Mouse (Mus musculus) limb, embryonic 10.5 days (tissue): ENCODE data around the gene Tns1. TPM values are rescaled to one million over a fixed set of nuclear protein-coding genes. Genes with fewer than 3 reads are reported as not detected.

Experiments
- DNase-seq: peaks from one replicate; pipeline ENCODE4 v3.0.0-alpha.2; 2017; ENCODE audit warnings: low spot score
- H3K27ac ChIP-seq: fragments of 300-500 bp; sonication (generic); 2 replicates; pipeline ENCODE4 v1.5.1; 2016; ENCODE audit warnings: mild to moderate bottlenecking
- H3K27me3 ChIP-seq: fragments of 300-500 bp; sonication (generic); 2 replicates; pipeline ENCODE4 v1.6.1; 2016; ENCODE audit warnings: low read depth, mild to moderate bottlenecking; ENCODE audit not compliant: poor library complexity, severe bottlenecking
- H3K36me3 ChIP-seq: fragments of 300-500 bp; sonication (generic); 2 replicates; pipeline ENCODE4 v1.6.1; 2016; ENCODE audit warnings: mild to moderate bottlenecking, moderate library complexity
- H3K4me1 ChIP-seq: fragments of 300-500 bp; sonication (generic); 2 replicates; pipeline ENCODE4 v1.6.1; 2016
- H3K4me3 ChIP-seq: fragments of 300-500 bp; sonication (generic); 2 replicates; pipeline ENCODE4 v1.5.1; 2016; ENCODE audit warnings: mild to moderate bottlenecking, moderate library complexity
- H3K9me3 ChIP-seq: fragments of 300-500 bp; sonication (generic); replicated peaks from 2 replicates; pipeline ENCODE4 v1.6.1; 2016; ENCODE audit warnings: mild to moderate bottlenecking
- WGBS: fragments of 180-500 bp; shearing (Covaris S2); methylation state at CpG from one replicate; pipeline ENCODE4 v1.1.7; 2016; 5-methylcytosine and 5-hydroxymethylcytosine counted together
- polyA plus RNA-seq: library from polyadenylated mRNA; unstranded; fragments of >200 nt; fragmentation: Nextera tagmentation; extraction: Ambion mirVana; gene quantifications from 2 replicates; pipeline ENCODE4 v1.2.1, GENCODE M21; 2016

The Tns1 gene
- polyA plus RNA-seq, 1 experiment from 2014 or later = 46.7 TPM

GRCm38 (mm10) chr1:74141781-74142180 is 17.5 kb upstream of the Tns1 start:
- no peak overlapping the region for H3K27ac ChIP-seq
- no peak for DNase-seq
- 78% methylated on average over 8 of the region's 8 CpGs for WGBS
- H3K4me3 ChIP-seq = no peak overlapping the region
- H3K4me1 ChIP-seq = no peaks in the 10 kb centered on the region
- no peaks in the 10 kb centered on the region for H3K27me3 ChIP-seq
- no peaks in the 10 kb centered on the region for H3K36me3 ChIP-seq
- H3K9me3 ChIP-seq = no peaks in the 10 kb centered on the region

- Histone ChIP-seq H3K4me1 (no peaks in the 10 kb centered on the region), H3K9me3 (no peaks in the 10 kb centered on the region), H3K27me3 (no peaks in the 10 kb centered on the region), H3K4me3 (no peak overlapping the region), H3K36me3 (no peaks in the 10 kb centered on the region), H3K27ac (no peak overlapping the region)
- no peak for DNase-seq
- WGBS = 55% methylated on average over 3 of the region's 3 CpGs
Measured at GRCm38 (mm10) chr1:74139415-74139814, 15.2 kb upstream of the Tns1 start.

- H3K36me3 ChIP-seq = no peaks in the 10 kb centered on the region
- no peaks in the 10 kb centered on the region for H3K4me1 ChIP-seq
- no peak overlapping the region for H3K27ac ChIP-seq
- no peak for DNase-seq
- no peaks in the 10 kb centered on the region for H3K9me3 ChIP-seq
- WGBS = 82% methylated on average over 6 of the region's 6 CpGs
- no peaks in the 10 kb centered on the region for H3K27me3 ChIP-seq
- no peak overlapping the region for H3K4me3 ChIP-seq
Measured at GRCm38 (mm10) chr1:74135326-74135950, 11.2 kb upstream of the Tns1 start.

GRCm38 (mm10) chr1:74133954-74134353 is 9.7 kb upstream of the Tns1 start:
- no peaks in the 10 kb centered on the region for H3K4me1 ChIP-seq
- 0 out of 2 replicates have a peak, but pooled peaks cover 4% of the 10 kb centered on the region for H3K27me3 ChIP-seq
- DNase-seq = no peak
- H3K36me3 ChIP-seq = no peaks in the 10 kb centered on the region
- no peak overlapping the region for H3K27ac ChIP-seq
- H3K4me3 ChIP-seq = no peak overlapping the region
- H3K9me3 ChIP-seq = no peaks in the 10 kb centered on the region
- WGBS = 84% methylated on average over 6 of the region's 6 CpGs

DNA sequence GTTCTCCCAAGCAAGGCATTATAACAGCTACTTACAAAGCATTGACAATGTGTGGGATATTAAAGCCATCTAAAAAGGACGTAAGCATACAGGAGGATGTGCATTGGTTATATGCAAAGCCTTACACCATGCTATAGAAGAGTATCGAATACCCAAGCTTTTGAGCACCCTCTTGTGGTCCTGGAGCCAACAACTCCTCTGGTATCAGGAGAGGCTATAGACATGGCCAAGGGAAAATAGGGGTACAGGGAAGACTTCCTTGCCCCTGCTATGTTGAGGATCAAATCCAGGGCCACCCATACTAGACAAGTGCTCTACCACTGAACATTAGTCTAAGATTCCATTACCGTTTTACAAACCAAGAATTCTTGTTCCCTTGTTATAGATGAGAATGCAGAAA is 7.8 kb upstream of the Tns1 start:
- H3K4me3 ChIP-seq = no peak overlapping the region
- 77% methylated on average over 3 of the region's 3 CpGs for WGBS
- H3K27ac ChIP-seq = no peak overlapping the region
- H3K4me1 ChIP-seq = no peaks in the 10 kb centered on the region
- H3K27me3 ChIP-seq = 0 out of 2 replicates have a peak, but pooled peaks cover 7% of the 10 kb centered on the region
- no peak for DNase-seq
- no peaks in the 10 kb centered on the region for H3K9me3 ChIP-seq
- H3K36me3 ChIP-seq = no peaks in the 10 kb centered on the region

DNA sequence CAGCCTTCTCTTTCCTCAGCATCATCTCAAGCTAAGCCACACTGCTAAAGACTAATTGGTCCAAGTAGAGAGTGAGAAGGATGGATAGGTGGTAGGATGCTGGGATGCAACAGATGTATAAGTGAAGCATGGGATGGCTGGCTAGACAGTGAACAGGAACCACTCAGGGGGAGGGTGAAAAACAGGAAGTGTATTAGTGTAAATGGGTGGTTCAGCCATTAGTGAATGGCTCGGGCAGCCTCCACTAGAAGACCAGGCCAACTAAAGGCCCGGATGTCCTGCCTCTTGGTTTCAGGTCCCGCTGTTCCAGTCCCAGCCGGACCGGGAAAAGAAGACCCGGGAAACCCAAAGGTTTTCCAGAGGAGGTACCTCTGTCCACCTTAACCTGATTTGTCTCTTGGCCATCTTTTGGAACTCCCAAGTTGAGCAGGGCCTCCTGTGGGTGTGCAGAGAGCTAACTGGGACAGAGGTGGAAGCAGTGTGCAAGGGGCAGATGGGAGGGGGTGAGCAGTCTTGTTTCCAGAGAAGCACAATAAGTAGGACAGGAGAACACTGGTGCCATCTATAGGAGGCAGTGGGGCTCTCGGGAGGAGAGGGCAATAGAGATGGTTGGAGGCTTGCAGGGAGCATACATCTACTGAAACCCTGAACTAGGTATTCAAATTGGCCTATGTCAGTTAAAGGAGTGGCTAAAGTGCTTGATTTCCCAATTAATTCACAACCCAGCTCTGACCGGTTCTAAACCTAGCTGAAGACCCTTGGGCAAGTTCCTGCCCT is 6.8 kb upstream of the Tns1 start:
- no peak overlapping the region for H3K4me3 ChIP-seq
- no peak for DNase-seq
- whole genome bisulfite sequencing = 86% methylated on average over 8 of the region's 8 CpGs

GRCm38 (mm10) chr1:74124991-74125552 is 823 bp upstream of the Tns1 start, which contains the start of gene Rufy4:
Gene Rufy4, plus strand, starts transcription at chr1:74125541.
- Histone ChIP-seq H3K36me3 (no peaks in the 10 kb centered on the region), H3K4me1 (peaks cover 26% of the 10 kb centered on the region), H3K27me3 (peaks cover 64% of the 10 kb centered on the region), H3K9me3 (no peaks in the 10 kb centered on the region), H3K27ac (peak within 1 kb of the TSS; percentile 74), H3K4me3 (peak within 1 kb of the TSS; percentile 63)
- DNase-seq = peak; percentile 79
- 1% methylated on average over 12 of the region's 12 CpGs for WGBS

More for the DNA sequence above, 6.8 kb upstream of the Tns1 start:
- H3K27ac ChIP-seq = no peak overlapping the region
- H3K36me3 ChIP-seq = no peaks in the 10 kb centered on the region
- H3K4me1 ChIP-seq = no peaks in the 10 kb centered on the region
- peaks cover 11% of the 10 kb centered on the region for H3K27me3 ChIP-seq
- no peaks in the 10 kb centered on the region for H3K9me3 ChIP-seq

DNA sequence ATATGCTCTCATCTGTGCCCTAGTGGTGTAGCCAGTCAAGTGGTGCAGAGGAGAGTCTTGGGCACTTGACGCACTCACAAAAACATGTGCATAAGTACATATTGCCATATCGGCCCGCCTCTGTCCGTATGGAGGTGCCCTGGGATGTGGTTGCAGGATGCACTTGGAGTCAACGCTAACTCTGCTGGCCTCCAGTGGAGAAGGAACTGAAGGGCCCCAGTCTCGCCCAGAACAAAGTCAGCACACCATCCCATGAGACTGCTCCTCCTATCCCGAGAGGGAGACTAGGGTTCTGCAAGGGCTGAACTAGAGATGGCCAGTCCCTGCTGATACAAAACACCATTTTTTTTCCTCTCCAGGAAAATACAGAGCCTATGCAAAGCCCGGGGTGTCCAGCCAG is 1.0 kb downstream of the Tns1 start:
- Histone ChIP-seq H3K27me3 (peaks cover 56% of the 10 kb centered on the region), H3K27ac (no peak overlapping the region), H3K36me3 (no peaks in the 10 kb centered on the region), H3K9me3 (no peaks in the 10 kb centered on the region), H3K4me3 (no peak overlapping the region), H3K4me1 (peaks cover 26% of the 10 kb centered on the region)
- no peak for DNase-seq
- 66% methylated on average over 8 of the region's 8 CpGs for WGBS

- Histone ChIP-seq H3K27me3 (peaks cover 56% of the 10 kb centered on the region), H3K4me3 (no peak overlapping the region), H3K27ac (no peak overlapping the region), H3K9me3 (no peaks in the 10 kb centered on the region), H3K4me1 (peaks cover 26% of the 10 kb centered on the region), H3K36me3 (no peaks in the 10 kb centered on the region)
- DNase-seq = no peak
- WGBS = 61% methylated on average over 9 of the region's 9 CpGs
Measured at GRCm38 (mm10) chr1:74121821-74122576, 2.2 kb downstream of the Tns1 start.

DNA sequence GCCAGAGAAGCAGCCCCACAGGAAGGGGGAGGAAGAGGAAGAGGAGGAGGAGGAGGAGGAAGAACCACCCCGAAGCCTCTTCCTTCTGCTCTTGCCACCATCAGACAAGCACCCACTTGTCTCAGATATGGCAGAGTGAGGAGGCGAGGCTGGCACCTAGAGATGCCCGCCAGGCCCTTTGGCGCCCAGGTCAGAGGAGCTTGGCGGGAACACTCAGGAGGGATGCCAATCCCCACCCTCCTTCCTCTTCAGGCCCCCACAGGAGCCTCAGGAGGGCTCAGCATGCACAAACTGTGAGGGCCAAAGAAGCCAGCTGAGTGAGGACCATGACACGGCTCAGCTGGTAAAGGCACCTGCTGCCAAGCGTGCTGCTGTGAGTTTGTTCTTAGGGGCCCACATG is 3.1 kb downstream of the Tns1 start:
- 89% methylated on average over 7 of the region's 7 CpGs for WGBS
- H3K9me3 ChIP-seq = no peaks in the 10 kb centered on the region
- no peak overlapping the region for H3K4me3 ChIP-seq
- peaks cover 54% of the 10 kb centered on the region for H3K27me3 ChIP-seq
- no peaks in the 10 kb centered on the region for H3K36me3 ChIP-seq
- H3K4me1 ChIP-seq = peaks cover 26% of the 10 kb centered on the region
- no peak for DNase-seq
- no peak overlapping the region for H3K27ac ChIP-seq

GRCm38 (mm10) chr1:74119115-74119514 is 5.1 kb downstream of the Tns1 start:
- no peaks in the 10 kb centered on the region for H3K9me3 ChIP-seq
- no peak for DNase-seq
- H3K4me3 ChIP-seq = no peak overlapping the region
- H3K36me3 ChIP-seq = no peaks in the 10 kb centered on the region
- H3K27ac ChIP-seq = no peak overlapping the region
- H3K4me1 ChIP-seq = peaks cover 14% of the 10 kb centered on the region
- 90% methylated on average over 1 of the region's 1 CpGs for WGBS
- peaks cover 33% of the 10 kb centered on the region for H3K27me3 ChIP-seq

- peaks cover 21% of the 10 kb centered on the region for H3K27me3 ChIP-seq
- WGBS = 85% methylated on average over 6 of the region's 6 CpGs
Measured at GRCm38 (mm10) chr1:74117876-74118275, 6.4 kb downstream of the Tns1 start.

More at GRCm38 (mm10) chr1:74117876-74118275, 6.4 kb downstream of the Tns1 start:
- Histone ChIP-seq H3K9me3 (no peaks in the 10 kb centered on the region), H3K36me3 (no peaks in the 10 kb centered on the region), H3K27ac (no peak overlapping the region), H3K4me1 (peaks cover 12% of the 10 kb centered on the region), H3K4me3 (no peak overlapping the region)
- DNase-seq = no peak
